Mouse (Mus musculus) ES-CJ7 (cell line): ENCODE measurements around the gene Osbpl7.

Experiments
- DNase-seq: peaks from one replicate; pipeline ENCODE4 v3.0.0; 2011; ENCODE audit warnings: low read depth, low spot score

The Osbpl7 gene

DNA sequence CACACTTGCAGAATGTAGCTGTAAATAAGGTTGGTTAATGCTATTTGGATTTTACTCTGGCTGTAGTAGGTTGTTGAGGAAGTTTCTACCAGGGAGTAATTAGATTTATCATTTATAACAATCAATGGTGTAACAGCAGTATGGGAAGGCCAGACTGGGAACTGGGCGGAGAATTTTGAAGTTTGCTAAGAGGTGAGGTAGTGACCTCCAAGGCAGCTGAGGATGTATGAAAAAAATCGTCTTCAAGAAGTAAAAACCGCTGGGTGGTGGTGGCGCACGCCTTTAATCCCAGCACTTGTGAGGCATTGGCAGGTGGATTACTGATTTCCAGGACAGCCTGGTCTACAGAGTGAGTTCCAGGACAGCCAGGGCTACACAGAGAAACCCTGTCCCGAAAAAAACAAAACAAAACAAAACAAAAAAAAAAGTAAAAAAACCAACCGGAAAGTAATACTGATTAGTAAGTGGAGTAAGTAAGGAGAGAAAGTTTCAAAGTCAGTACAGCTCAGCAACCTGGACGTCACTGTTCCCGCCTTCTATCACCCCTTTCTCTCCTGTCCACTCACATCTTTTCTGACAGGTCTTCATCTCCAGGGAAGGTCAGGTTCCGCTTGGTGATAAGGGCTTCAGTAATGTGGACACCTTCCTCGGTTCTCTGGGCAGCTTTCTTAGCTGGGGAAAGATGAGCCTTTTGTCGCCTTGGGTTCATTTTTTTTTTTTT is 10.0 kb upstream of the Osbpl7 start:
- no peak for DNase-seq

DNA sequence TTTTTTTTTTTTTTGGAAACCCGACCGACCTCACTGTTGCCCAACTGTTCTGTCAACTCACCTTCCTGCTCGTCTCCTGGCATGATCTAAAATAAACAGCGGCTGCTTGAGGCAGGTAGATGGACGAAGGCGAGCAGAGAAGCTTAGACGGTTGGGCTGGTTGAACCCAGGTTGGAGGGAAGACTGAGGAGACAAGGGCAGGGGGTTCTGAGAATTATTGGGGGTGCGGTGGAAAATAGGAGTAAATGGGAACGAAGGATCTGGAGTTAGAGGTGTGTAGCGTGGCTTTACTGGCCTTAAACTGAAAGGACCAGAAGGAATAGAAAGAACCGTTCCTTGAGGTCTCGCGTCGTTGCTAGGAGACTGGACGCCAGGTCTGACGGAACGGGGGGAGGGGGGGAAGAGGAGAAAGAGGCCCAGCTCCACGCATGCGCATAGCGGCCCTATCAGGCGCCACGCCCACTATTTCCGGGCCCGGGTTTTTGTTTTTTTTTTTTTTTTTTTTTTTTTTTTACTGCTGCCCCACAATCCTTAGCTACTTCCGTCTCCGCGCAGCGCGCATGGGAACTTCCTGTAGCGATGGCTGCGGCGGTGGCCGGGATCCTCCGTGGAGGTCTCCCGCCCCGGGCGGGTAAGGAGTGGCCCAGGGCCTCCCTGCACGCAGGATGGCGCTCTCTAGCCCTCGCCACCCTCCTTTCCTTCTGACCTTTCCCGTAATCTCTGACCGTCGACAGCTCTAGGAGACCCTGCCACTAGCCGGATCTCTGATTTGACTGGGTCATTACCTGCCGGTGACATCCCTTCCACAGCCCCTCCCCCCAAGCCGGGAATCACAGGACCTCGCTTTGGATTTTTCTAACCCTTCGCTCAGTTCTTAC is 9.2 kb upstream of the Osbpl7 start, which contains the start of the genes Lrrc46 and Mrpl10:
Lrrc46 (minus strand) TSS at position 386 of the 878 bp plus-strand sequence.
Mrpl10 (plus strand) TSS at position 539 of the 878 bp plus-strand sequence.
- peak; percentile 95 for DNase-seq

GRCm38 (mm10) chr11:97044902-97045301 is 5.5 kb upstream of the Osbpl7 start:
- no peak for DNase-seq

DNA sequence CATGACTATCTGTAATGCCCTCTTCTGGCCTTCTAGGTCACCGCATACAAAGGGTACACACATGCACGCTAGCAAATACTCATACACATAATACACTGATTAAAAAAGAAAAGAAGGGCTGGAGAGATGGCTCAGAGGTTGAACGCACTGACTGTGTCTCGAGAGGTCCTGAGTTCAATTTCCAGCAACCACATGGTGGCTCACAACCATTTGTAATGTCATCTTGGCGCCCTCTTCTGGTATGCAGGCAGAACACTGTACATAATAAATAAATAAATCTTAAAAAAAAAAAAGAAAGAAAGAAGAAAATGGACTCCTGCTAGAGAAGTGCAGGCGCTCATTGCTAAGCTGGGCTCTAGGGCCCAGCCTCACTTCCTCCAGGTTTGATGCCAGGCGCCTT is 4.6 kb upstream of the Osbpl7 start:
- DNase-seq, result peak; percentile 79

GRCm38 (mm10) chr11:97048090-97048650 is 2.3 kb upstream of the Osbpl7 start:
- no peak for DNase-seq

DNA sequence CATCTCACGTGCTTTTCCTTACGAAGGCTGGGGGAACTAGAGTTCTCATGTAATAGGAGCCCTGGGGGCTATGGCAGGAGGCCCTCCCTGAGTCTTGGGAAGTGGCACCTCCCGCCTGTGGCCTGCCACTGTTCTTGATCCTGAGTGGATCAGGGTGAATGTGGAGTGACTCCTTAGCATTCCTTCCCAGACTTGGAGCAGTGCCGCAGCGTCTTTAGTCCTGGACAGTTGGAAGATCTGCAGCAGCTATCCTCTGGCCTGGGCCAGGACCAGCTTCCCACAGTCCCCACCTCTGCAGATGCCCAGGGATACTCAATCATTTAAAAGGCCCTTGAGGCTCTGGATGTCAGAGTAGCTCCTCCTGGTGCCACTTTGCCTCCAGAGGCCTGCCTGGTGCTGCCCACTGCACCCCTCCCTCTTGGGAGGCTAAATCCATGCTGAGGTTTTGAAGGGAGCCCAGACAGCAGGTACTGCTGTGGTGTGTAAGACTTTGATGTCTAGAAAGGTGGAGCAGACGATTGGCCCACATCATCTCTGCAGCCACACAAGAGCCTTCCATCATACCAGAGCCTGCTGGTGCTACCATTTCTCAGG is 839 bp upstream of the Osbpl7 start:
- DNase-seq, result no peak

DNA sequence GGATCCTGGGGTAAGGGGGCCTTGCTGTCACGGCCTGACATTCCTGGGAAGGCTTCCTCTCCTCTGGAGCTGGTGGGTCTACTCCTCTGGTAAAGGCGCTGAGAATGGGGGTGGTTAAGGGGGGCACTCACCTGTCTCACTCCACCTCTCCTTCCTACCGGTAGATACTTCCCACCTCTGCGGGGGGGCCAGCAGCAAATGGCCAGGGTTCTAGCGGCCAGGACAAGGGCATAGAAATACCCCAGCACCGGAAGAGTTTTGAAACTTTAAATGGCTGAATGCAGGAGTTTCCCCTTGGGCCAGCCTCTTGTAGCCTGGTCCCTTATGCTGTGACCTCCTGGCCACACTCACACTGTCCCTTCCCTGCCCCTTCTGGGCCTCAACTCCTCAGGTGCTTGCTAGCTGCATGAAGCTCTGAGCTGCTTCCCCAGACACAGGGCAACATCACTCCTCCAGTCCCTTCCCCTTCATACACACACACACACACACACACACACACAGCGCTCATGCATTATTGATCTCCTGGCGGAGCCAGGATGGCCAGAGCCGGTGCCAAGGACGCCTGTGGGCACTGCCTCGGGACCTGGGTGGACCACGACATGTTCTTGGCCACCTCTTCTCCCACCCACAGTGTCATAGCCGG is 637 bp downstream of the Osbpl7 start:
- DNase-seq, result no peak

DNA sequence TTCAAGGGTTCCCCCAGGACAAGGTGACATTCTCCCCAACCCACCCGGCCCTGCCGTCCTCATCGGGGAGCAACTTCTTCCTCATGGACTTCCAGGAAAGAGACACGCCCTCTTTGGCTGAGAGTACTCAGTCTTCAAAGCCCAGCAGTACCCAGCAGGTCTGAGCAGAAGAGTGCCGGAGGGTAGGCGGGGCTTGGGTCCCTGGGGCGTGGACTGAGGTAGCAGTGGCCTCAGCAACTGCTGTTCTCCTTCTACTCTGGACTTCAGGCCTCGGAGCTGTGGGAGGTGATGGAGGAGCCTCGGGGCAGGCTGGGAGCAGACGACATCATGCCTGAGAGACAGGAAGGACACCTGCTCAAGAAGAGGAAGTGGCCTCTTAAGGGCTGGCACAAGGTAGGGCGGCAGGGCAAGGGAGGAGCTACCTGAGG is 1.8 kb downstream of the Osbpl7 start:
- DNase-seq, result peak; percentile 80

DNA sequence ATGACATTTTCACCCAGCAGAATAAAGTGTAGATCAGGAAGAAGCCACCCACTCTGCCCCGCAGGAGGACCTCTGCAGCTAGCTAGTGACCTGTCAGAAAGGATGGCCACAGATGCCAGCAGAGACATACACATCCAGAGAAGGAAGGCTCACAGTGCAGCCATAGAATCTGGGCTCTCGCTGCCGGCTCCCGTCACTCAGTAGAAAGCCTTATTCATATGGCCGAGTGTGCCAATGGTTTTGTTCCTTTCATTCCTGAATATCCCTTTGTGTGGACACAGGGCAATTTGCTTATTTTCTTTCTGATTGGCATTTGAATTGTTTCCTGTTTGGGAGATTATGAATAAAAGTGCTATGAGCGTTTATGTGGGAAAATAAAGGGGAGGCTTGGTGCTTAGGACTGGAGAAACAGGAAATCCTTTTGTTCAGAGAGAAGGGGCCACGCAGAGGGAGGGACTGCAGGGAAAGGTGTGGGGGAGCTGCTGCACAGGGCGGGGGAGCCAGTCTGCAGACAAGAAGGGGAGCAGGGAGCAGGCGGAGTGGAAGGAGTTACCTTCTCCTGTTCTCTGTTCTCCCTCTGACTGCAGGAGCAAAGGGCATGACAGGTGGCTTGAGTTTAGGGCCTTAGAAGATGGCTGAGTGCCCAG is 13.0 kb downstream of the Osbpl7 start:
- DNase-seq, result no peak

GRCm38 (mm10) chr11:97063921-97064295 is 13.5 kb downstream of the Osbpl7 start:
- DNase-seq, result peak; percentile 60

DNA sequence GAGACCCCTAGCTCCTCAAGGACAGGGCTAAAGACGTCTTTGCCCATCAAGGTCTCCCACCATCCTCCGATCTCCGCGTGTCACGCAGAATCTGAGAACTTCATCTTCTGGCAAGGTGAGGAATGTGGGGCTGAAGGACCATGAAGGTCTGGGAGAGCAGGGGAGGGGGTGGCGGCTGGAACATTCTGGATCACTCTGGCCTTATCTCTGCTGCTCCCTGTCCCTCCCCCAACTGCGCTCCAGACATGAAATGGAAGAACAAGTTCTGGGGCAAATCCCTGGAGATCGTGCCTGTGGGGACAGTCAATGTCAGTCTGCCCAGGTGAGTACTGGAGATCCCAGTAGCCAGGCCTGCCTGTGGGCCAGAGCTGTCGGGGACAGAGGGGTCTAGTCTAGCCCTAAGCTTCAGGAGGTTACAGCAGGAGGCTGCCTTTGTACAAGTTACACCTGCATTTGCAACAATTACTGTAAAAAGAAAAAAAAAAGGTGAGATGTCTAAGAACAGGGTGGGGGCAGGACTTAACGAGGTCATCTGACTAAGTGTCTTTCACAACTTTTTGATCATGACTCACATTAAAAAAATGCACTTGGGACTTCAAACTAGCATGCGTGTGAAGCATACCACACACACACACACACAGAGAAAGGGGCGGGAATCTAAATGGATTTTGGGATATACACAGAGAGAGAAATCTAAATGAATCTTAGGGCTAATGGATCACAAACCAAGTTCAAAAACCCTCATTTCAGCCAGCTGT is 15.3 kb downstream of the Osbpl7 start:
- DNase-seq, result no peak

GRCm38 (mm10) chr11:97066656-97067360 is 16.4 kb downstream of the Osbpl7 start:
- DNase-seq, result peak; percentile 91

DNA sequence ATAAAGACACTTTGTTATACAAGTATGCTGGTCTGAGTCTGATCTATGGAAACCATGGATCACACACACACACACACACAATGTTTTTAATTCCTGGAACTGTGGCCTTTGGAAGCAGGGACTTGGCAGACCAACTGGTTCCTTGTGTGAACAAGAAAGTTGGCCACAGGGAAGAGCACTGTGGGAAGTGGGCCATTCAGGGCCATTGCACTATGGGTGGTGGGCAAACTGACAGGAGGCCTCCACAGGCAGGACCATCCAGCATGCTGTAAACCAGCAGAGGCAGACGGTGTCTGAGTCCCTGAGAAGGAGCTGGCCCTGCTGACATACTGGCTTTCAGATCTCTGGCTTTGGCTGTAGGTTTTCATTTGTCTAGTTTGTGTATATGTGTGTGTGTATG is 18.9 kb downstream of the Osbpl7 start:
- DNase-seq, result no peak

DNA sequence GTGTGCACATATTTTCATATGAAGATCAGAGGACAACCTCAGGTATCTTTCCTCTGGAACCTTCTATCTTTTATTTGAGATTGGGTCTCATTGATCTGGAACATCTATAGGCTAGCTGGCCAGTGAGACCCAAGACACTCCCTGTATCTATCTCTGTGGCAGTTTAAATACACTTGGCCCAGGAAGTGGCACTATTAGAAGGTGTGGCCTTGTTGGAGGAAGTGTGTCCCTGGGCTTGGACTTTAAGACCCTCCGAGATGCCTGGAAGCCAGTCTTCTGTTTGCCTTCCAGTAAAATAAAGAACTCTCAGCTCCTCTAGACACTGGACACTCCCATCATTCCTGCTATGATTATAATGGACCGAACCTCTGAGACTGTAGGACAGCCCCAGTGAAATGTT is 19.3 kb downstream of the Osbpl7 start:
- DNase-seq, result no peak

- DNase-seq, result no peak
These were observed 20.7 kb downstream of the Osbpl7 start for GRCm38 (mm10) chr11:97071129-97071528.

GRCm38 (mm10) chr11:97072533-97072932 is 22.1 kb downstream of the Osbpl7 start:
- DNase-seq, result peak; percentile 71

- DNase-seq, result no peak
These were observed 23.8 kb downstream of the Osbpl7 start for GRCm38 (mm10) chr11:97074235-97074634.

- DNase-seq, result peak; percentile 64
These were observed 28.3 kb downstream of the Osbpl7 start for GRCm38 (mm10) chr11:97078751-97079150.

- no peak for DNase-seq
These were observed 29.9 kb downstream of the Osbpl7 start for GRCm38 (mm10) chr11:97080291-97080690.

DNA sequence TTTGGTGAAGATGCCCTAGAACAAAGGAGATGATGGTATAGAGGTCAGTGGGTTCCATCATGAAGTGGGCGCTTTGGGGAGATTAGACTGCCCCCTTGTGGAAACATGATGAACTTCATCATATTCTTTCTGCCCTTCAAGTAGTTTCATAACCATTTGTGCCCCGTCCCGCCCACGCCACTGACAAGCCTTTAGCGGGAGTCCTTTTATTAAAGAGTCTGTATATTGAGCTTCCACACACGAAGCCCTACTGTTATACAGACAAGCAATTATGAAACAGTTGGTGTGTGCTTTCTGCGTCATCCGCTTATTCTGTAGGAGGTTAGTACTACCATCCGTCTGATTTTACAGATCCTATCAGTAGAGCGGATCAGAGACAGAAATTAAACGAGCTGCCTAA is 32.5 kb downstream of the Osbpl7 start:
- DNase-seq, result peak; percentile 63
